Mouse (Mus musculus) cortical plate, adult 2 months (tissue): ENCODE results near the gene Plcb2.

Experiments
- CTCF ChIP-seq: fragments of 200-500 bp; IDR thresholded peaks from 2 replicates; pipeline ENCODE4 v1.5.1; 2011; ENCODE audit warnings: mild to moderate bottlenecking, control low read depth, low read length; ENCODE audit not compliant: insufficient read depth; ENCODE audit errors: extremely low read depth
- POLR2A ChIP-seq: fragments of 200-500 bp; IDR thresholded peaks from 2 replicates; pipeline ENCODE4 v1.6.1; 2011; ENCODE audit warnings: mild to moderate bottlenecking, low read length, control low read depth; ENCODE audit not compliant: insufficient read depth; ENCODE audit errors: extremely low read depth

DNA sequence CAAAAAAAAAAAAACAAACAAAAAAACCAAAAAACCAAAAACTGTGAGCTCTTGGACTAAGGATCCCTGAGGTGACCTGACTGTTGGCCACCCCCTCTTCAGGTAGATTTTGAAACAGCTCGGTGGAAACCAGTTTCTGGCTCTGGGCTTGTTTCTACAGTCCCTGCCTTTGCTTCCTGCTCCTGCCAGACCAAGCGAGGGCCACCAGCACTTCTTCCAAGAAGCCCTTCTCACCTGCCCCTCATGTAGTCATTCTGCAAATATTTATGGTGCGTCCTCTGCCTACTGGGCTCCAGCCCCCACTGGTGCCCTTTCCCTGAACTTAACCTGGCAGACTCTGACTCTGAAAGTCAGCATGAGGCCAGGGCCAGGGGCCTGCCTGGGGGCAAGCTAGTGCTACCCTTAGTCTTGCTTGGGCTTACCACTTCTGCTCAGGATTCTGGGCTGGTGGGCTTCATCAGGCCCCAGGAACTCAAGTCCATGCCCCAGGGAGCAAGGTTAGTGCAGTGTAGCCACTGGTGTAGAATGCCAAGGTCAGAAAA, 63.2 kb downstream of the Plcb2 start:
- no peak for TF ChIP-seq POLR2A
- TF ChIP-seq CTCF = no peak
